Mouse (Mus musculus) olfactory bulb, adult 2 months (tissue): ENCODE measurements around the gene Fsd2.

Source experiments
- CTCF ChIP-seq: fragments of 200-500 bp; IDR thresholded peaks from 2 replicates; pipeline ENCODE4 v1.5.1; 2012; ENCODE audit warnings: low read depth, mild to moderate bottlenecking, low read length, moderate library complexity; ENCODE audit not compliant: insufficient read depth
- POLR2A ChIP-seq: fragments of 200-500 bp; IDR thresholded peaks from 2 replicates; pipeline ENCODE4 v1.6.1; 2012; ENCODE audit warnings: mild to moderate bottlenecking, low read depth, low read length, moderate library complexity; ENCODE audit not compliant: insufficient read depth

DNA sequence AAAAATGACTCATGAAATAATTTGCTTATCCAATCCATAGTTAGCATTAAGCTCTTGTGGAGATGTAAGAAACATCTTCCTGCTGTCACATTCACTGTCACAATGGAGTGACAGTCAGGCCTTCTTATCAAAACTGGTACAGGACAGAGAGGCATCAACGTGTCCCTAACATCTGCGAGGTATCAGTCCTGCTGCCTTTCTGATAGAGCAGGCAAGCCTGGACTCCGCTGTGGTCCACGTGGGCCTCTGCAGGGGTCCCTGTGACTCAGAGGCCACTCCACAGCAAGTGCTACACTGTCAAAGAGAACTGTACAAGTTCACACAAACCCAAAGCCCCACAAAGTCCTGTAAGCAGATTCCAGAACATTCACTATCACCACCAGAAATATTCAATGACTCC lies 38.7 kb upstream of the Fsd2 start:
- TF ChIP-seq CTCF (no peak), POLR2A (no peak)
